Mouse (Mus musculus) frontal cortex, postnatal 36 days (tissue): ENCODE results near the gene Olfr262.
"Not testable (repeated sequence)": the region's sequence is repeated elsewhere in the genome, so short reads cannot be mapped to it uniquely, and the experiment has no call there.

ENCODE experiments used
- DNase-seq, 2 experiments: peaks; one replicate each; pipeline ENCODE4 v3.0.0; 2022; ENCODE audit warnings: low spot score in 2 of 2

Gene Olfr262

GRCm38 (mm10) chr19:12241559-12241958, at the start of gene Olfr262:
Olfr262 (minus strand) TSS chr19:12241659.
- DNase-seq = no peak

GRCm38 (mm10) chr19:12279554-12279953, 38.1 kb upstream of the Olfr262 start, which contains the start of gene Olfr1434:
Olfr1434 (plus strand) TSS chr19:12279854.
- DNase-seq = no peak

- DNase-seq = no peak
Observed at GRCm38 (mm10) chr19:12260732-12261131, 19.3 kb upstream of the Olfr262 start, which contains the start of gene Olfr235. Olfr235 (plus strand) TSS chr19:12261032.

- DNase-seq = not testable (repeated sequence)
Observed at GRCm38 (mm10) chr19:12232496-12232895, 9.0 kb downstream of the Olfr262 start, which contains the start of gene Olfr1432. Olfr1432 (minus strand) TSS chr19:12232596.

GRCm38 (mm10) chr19:12200334-12200733, 41.1 kb downstream of the Olfr262 start, which contains the start of gene Olfr1431:
Olfr1431 (plus strand) TSS chr19:12200634.
- DNase-seq = no peak

GRCm38 (mm10) chr19:12199076-12199475, 42.4 kb downstream of the Olfr262 start:
- DNase-seq = not testable (repeated sequence)
